Comparison of ENCODE assay signal across 23 mouse cellular contexts in the genomic region with DNA sequence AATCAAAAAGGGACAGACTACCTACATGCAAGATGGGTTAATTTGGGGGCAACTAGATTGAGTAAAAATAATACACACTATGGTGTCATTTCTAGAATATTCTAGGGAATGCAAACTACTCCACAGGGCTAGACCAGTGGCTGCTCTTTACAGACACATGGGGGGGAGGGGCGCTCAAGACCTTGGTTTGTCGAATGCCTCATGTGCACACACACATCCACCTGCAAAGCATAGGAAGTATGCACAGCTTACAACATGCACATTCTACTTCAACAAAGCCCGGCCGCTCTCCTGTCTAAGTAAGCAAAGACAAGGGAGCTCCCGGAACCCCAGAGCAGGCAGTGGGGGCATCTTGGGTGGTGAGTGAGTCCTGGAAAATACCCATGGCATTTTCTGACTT.
DNase-seq lines count a peak whose midpoint lies in the region; ATAC-seq and TF ChIP-seq lines count a peak whose summit lies in the region.
"Had no signal": no experiment of that assay in that cellular context is flagged by ENCODE, and none has a peak within 500 bp of the region (broad histone marks: within the 10 kb centered on the region; RNA-seq: fewer than 3 reads in every experiment).

No protein-coding gene starts in this region.

- peaks cover 15% of the 10 kb centered on the region; the same call in 1 of the 2 replicates for H3K36me3 ChIP-seq in forebrain, embryonic 12.5 days (replicated peaks)
- no peaks in the 10 kb centered on the region for H3K36me3 ChIP-seq in forebrain, embryonic 15.5 days
- no peaks in the 10 kb centered on the region for H3K36me3 ChIP-seq in thymus, adult 2 months (ENCODE audit: control insufficient read depth, insufficient read depth, low read length)
- H3K36me3 ChIP-seq in kidney, embryonic 16.5 days (ENCODE audit: insufficient read depth, low read length), result no peaks in the 10 kb centered on the region
- H3K36me3 ChIP-seq: heart, embryonic 12.5 days; heart, embryonic 15.5 days had no signal

- peaks cover 56% of the 10 kb centered on the region for H3K4me1 ChIP-seq in forebrain, embryonic 12.5 days
- peaks cover 50% of the 10 kb centered on the region for H3K4me1 ChIP-seq in forebrain, embryonic 15.5 days
- H3K4me1 ChIP-seq in thymus, adult 2 months (replicated peaks; ENCODE audit: control insufficient read depth, insufficient read depth, low read length), result peaks cover 80% of the 10 kb centered on the region
- H3K4me1 ChIP-seq in kidney, embryonic 16.5 days (ENCODE audit: insufficient read depth, low read length), result peaks cover 6% of the 10 kb centered on the region; the same call in 1 of the 2 replicates

- WGBS in forebrain, embryonic 12.5 days, result 96% methylated on average over 5 of the region's 5 CpGs
- 93% methylated on average over 5 of the region's 5 CpGs for WGBS in forebrain, embryonic 15.5 days
- 35% methylated on average over 5 of the region's 5 CpGs for WGBS in thymus, adult 2 months
- WGBS in kidney, embryonic 16.5 days, result 96% methylated on average over 5 of the region's 5 CpGs

- peaks cover 27% of the 10 kb centered on the region for H3K27me3 ChIP-seq in forebrain, embryonic 12.5 days
- no peaks in the 10 kb centered on the region for H3K27me3 ChIP-seq in forebrain, embryonic 15.5 days
- H3K27me3 ChIP-seq in thymus, adult 2 months (ENCODE audit: control insufficient read depth, insufficient read depth, low read length), result no peaks in the 10 kb centered on the region
- no peaks in the 10 kb centered on the region for H3K27me3 ChIP-seq in kidney, embryonic 16.5 days (ENCODE audit: insufficient read depth, low read length)
- H3K27me3 ChIP-seq: heart, embryonic 15.5 days; hindbrain, embryonic 12.5 days had no signal

- no peak overlapping the region for H3K4me2 ChIP-seq in forebrain, embryonic 12.5 days
- no peak overlapping the region for H3K4me2 ChIP-seq in forebrain, embryonic 15.5 days (replicated peaks)
- no peak overlapping the region for H3K4me2 ChIP-seq in kidney, embryonic 16.5 days (replicated peaks; ENCODE audit: low read depth, low read length)
- H3K4me2 ChIP-seq: heart, embryonic 12.5 days; heart, embryonic 15.5 days; hindbrain, embryonic 12.5 days had no signal

- no peak overlapping the region for H3K4me3 ChIP-seq in forebrain, embryonic 12.5 days (replicated peaks)
- H3K4me3 ChIP-seq in forebrain, embryonic 15.5 days, result no peak overlapping the region
- peak overlapping the region; percentile 28; the same call in 1 of the 2 replicates for H3K4me3 ChIP-seq in thymus, adult 2 months (ENCODE audit: control insufficient read depth, insufficient read depth, low read length)
- H3K4me3 ChIP-seq in kidney, embryonic 16.5 days (ENCODE audit: low read length), result no peak overlapping the region
- H3K4me3 ChIP-seq: gastrocnemius, adult 2 months; heart, embryonic 12.5 days; heart, embryonic 15.5 days; hindbrain, embryonic 12.5 days had no signal

- no peak overlapping the region for H3K9ac ChIP-seq in forebrain, embryonic 12.5 days
- H3K9ac ChIP-seq in forebrain, embryonic 15.5 days (replicated peaks), result no peak overlapping the region
- no peak overlapping the region for H3K9ac ChIP-seq in kidney, embryonic 16.5 days (replicated peaks; ENCODE audit: low read length)
- H3K9ac ChIP-seq: heart, embryonic 12.5 days; heart, embryonic 15.5 days; hindbrain, embryonic 12.5 days had no signal

- no peak for TF ChIP-seq CTCF in thymus, adult 2 months (IDR thresholded peaks at IDR 0.05; ENCODE audit: borderline replicate concordance, control insufficient read depth, extremely low read depth, insufficient read depth, low read length, poor library complexity)

- no peak for TF ChIP-seq POLR2A in thymus, adult 2 months (IDR thresholded peaks at IDR 0.05; ENCODE audit: control insufficient read depth, extremely low read depth, insufficient read depth, low read length, poor library complexity)

- no peaks in the 10 kb centered on the region for H3K9me3 ChIP-seq in forebrain, embryonic 12.5 days
- H3K9me3 ChIP-seq in forebrain, embryonic 15.5 days, result no peaks in the 10 kb centered on the region; the same call in 1 of the 2 replicates
- no peaks in the 10 kb centered on the region for H3K9me3 ChIP-seq in kidney, embryonic 16.5 days (ENCODE audit: low read length)
- H3K9me3 ChIP-seq: heart, embryonic 12.5 days; heart, embryonic 15.5 days; hindbrain, embryonic 12.5 days had no signal

- ATAC-seq in forebrain, embryonic 12.5 days (ENCODE audit: low FRiP score), result no peak
- ATAC-seq in forebrain, embryonic 15.5 days (replicated peaks), result no peak
- ATAC-seq in kidney, embryonic 16.5 days (ENCODE audit: low FRiP score, low TSS enrichment), result no peak
- ATAC-seq: activated CD4-positive, CD25-positive, alpha-beta regulatory T cell, adult 4 months; forebrain, embryonic 16.5 days; hindbrain, postnatal 0 days; inflammation-experienced regulatory T-cells, adult 6 months had no signal

- 0 out of 2 replicates have a peak overlapping the region, but pooled peaks have one; percentile 82 for H3K27ac ChIP-seq in forebrain, embryonic 12.5 days
- no peak overlapping the region for H3K27ac ChIP-seq in forebrain, embryonic 15.5 days (replicated peaks)
- H3K27ac ChIP-seq in thymus, adult 2 months (ENCODE audit: control insufficient read depth, insufficient read depth, low read length), result peak overlapping the region; percentile 96
- no peak overlapping the region for H3K27ac ChIP-seq in kidney, embryonic 16.5 days (ENCODE audit: low read length)
- H3K27ac ChIP-seq: gastrocnemius, adult 2 months; heart, embryonic 15.5 days; hindbrain, embryonic 12.5 days; hindbrain, postnatal 0 days had no signal

- DNase-seq in thymus, adult 2 months, result peak; percentile 80
- peak; percentile 90 for DNase-seq in thymus, postnatal 14 days
- DNase-seq in thymus, postnatal 4 days, result peak; percentile 87
- DNase-seq in frontal cortex, postnatal 14 days (ENCODE audit: low spot score in 2 of 2), result no peak
- DNase-seq: adrenal gland, adult 8-10 months; adrenal gland, postnatal 25 days; cerebellum, adult 18-20 months; cerebellum, adult 9-10 months; cerebellum, postnatal 14 days; gastrocnemius, adult 2 months; gastrocnemius, postnatal 14 days; heart, adult 11 months; heart, postnatal 14 days had no signal

Comparison
In these comparisons a context has a peak if more than half of its experiments do, and no peak if none do; other contexts are left out.
1. H3K27ac ChIP-seq: peak in forebrain, embryonic 12.5 days (single experiment) and thymus, adult 2 months (single experiment); none in forebrain, embryonic 15.5 days (single experiment) and kidney, embryonic 16.5 days (single experiment).
2. DNase-seq: peak in thymus, adult 2 months (single experiment), thymus, postnatal 14 days (single experiment) and thymus, postnatal 4 days (single experiment); none in frontal cortex, postnatal 14 days (0 of 2).